In genomic region chr13:93058551-93059011, GRCm38 (mm10) we compare ENCODE assay signal across 24 mouse cellular contexts.
DNase-seq lines count a peak whose midpoint lies in the region; ATAC-seq lines count a peak whose summit lies in the region.
"Had no signal": no experiment of that assay in that cellular context is flagged by ENCODE, and none has a peak within 500 bp of the region (broad histone marks: within the 10 kb centered on the region; RNA-seq: fewer than 3 reads in every experiment).

No protein-coding gene starts in this region.

- H3K4me1 ChIP-seq in liver, embryonic 11.5 days (replicated peaks; ENCODE audit: control insufficient read depth, insufficient read depth, low read length): no peaks in the 10 kb centered on the region
- H3K4me1 ChIP-seq: limb, embryonic 10.5 days; liver, embryonic 12.5 days; lung, embryonic 15.5 days; midbrain, embryonic 13.5 days had no signal

- 65% methylated on average over 5 of the region's 5 CpGs for WGBS in liver, embryonic 11.5 days

- no peaks in the 10 kb centered on the region for H3K36me3 ChIP-seq in liver, embryonic 11.5 days (ENCODE audit: control insufficient read depth, insufficient read depth, low read length)
- H3K36me3 ChIP-seq: embryonic facial prominence, embryonic 13.5 days; limb, embryonic 10.5 days; liver, embryonic 12.5 days; lung, embryonic 15.5 days; midbrain, embryonic 13.5 days; neural tube, embryonic 15.5 days had no signal

- no peak overlapping the region for H3K4me2 ChIP-seq in liver, embryonic 11.5 days
- H3K4me2 ChIP-seq: embryonic facial prominence, embryonic 13.5 days; heart, embryonic 13.5 days; liver, embryonic 12.5 days; lung, embryonic 15.5 days; midbrain, embryonic 13.5 days; neural tube, embryonic 15.5 days had no signal

- H3K27ac ChIP-seq in liver, embryonic 11.5 days (ENCODE audit: low read depth, low read length): no peak overlapping the region
- H3K27ac ChIP-seq: embryonic facial prominence, embryonic 13.5 days; heart, embryonic 13.5 days; hindbrain, postnatal 0 days; limb, embryonic 10.5 days; liver, embryonic 12.5 days; lung, embryonic 15.5 days; macrophage; midbrain, embryonic 13.5 days; neural tube, embryonic 15.5 days had no signal

- H3K27me3 ChIP-seq in liver, embryonic 11.5 days (replicated peaks; ENCODE audit: control insufficient read depth, insufficient read depth, low read length): no peaks in the 10 kb centered on the region
- H3K27me3 ChIP-seq: embryonic facial prominence, embryonic 13.5 days; heart, embryonic 13.5 days; liver, embryonic 12.5 days; lung, embryonic 15.5 days; midbrain, embryonic 13.5 days; neural tube, embryonic 15.5 days had no signal

- no peaks in the 10 kb centered on the region for H3K9me3 ChIP-seq in liver, embryonic 11.5 days (ENCODE audit: control insufficient read depth, low read length)
- H3K9me3 ChIP-seq: embryonic facial prominence, embryonic 13.5 days; heart, embryonic 13.5 days; limb, embryonic 10.5 days; liver, embryonic 12.5 days; lung, embryonic 15.5 days; midbrain, embryonic 13.5 days; neural tube, embryonic 15.5 days had no signal

- no peak for ATAC-seq in liver, embryonic 11.5 days (replicated peaks; ENCODE audit: low FRiP score)
- ATAC-seq: hindbrain, postnatal 0 days; liver, embryonic 12.5 days; midbrain, embryonic 13.5 days had no signal

- no peak overlapping the region for H3K9ac ChIP-seq in liver, embryonic 11.5 days (ENCODE audit: low read depth, low read length)
- H3K9ac ChIP-seq: embryonic facial prominence, embryonic 13.5 days; heart, embryonic 13.5 days; liver, embryonic 12.5 days; lung, embryonic 15.5 days; midbrain, embryonic 13.5 days; neural tube, embryonic 15.5 days had no signal

- intact Hi-C loops in left cerebral cortex, postnatal 14 days (cut with DNase I): loop anchor here (5.0 kb wide), 2 partner anchors 56 to 244 kb away; no protein-coding TSS in a partner anchor

- no peak overlapping the region for H3K4me3 ChIP-seq in liver, embryonic 11.5 days (ENCODE audit: low read depth, low read length)
- H3K4me3 ChIP-seq: embryonic facial prominence, embryonic 13.5 days; heart, embryonic 13.5 days; limb, embryonic 10.5 days; liver, embryonic 12.5 days; lung, embryonic 15.5 days; midbrain, embryonic 13.5 days; myocyte; neural tube, embryonic 15.5 days had no signal

- peak; percentile 34 for DNase-seq in heart, adult 11 months
- DNase-seq in heart, postnatal 4 days: no peak
- peak; percentile 7 for DNase-seq in adipocyte (ENCODE audit: low spot score)
- DNase-seq in frontal cortex, postnatal 36 days (ENCODE audit: low spot score in 2 of 2): peak; percentile 69 to 82
- peak; percentile 65 to 77 for DNase-seq in left cerebral cortex, postnatal 14 days (ENCODE audit: low spot score in 2 of 2)
- no peak for DNase-seq in embryo, embryonic 11 days
- DNase-seq in cerebellum, adult 8-10 months: no peak
- no peak for DNase-seq in liver, embryonic 11.5 days (ENCODE audit: low spot score)
- DNase-seq: adrenal gland, adult 2 months; cerebellum, adult 11-12 months; heart, postnatal 36 days; kidney, adult 11 months; kidney, postnatal 10 days; thymus, adult 18-20 months had no signal

Comparison
In these comparisons a context has a peak if more than half of its experiments do, and no peak if none do; other contexts are left out.
1. DNase-seq: peak in heart, adult 11 months (single experiment), adipocyte (single experiment), frontal cortex, postnatal 36 days (2 of 2) and left cerebral cortex, postnatal 14 days (2 of 2); none in heart, postnatal 4 days (single experiment), embryo, embryonic 11 days (single experiment), cerebellum, adult 8-10 months (single experiment) and liver, embryonic 11.5 days (single experiment).